Mouse (Mus musculus): ENCODE data around the gene Dach1. TPM values are rescaled to one million over a fixed set of nuclear protein-coding genes. Genes with fewer than 3 reads are reported as not detected.

Gene Dach1
- 14.9 TPM for polyA plus RNA-seq (2014; fragmentation: Illumina TruSeq; extraction: RNeasy Lipid Tissue Mini Kit (QIAGEN cat#74804); ENCODE audit: low replicate concordance)

DNA sequence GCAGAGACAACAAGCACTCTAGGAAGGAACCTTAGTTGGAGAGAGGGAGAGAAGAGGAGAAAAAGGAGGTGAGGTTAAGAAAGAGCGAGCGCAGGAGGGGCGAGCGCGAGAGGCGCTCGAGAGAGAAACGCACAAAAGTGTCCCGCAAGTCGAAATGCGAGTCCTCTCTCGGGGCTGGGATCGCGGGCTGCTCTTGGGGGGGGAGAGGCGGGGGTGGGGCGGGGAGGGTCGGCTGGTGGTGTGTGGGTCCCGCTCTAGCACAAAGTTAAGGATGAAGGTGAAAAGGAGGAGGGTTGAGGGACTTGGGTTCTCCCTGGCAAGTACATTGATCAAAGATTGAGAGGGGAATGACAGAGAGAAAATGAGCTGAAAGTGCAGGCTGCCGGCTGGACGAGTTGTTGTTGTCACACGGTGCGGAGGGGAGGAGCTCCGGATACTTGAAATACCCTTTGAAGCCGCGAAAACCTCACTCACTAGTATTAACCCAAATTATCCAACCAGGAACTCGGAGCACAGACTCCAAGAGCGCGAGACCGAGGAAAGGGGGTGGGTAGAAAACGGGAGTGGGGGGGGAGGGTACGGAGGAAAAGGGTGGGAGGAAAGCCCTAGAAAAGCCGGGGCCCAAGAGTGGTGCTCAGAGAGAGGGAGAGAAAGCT lies at the start of gene Dach1:
Dach1 (minus strand) TSS at position 345 of the 656 bp plus-strand sequence.

All from small intestine, adult 10 weeks (tissue).